Mouse (Mus musculus): ENCODE results near the gene Crygc. TPM values are rescaled to one million over a fixed set of nuclear protein-coding genes. Genes with fewer than 3 reads are reported as not detected.

Crygc gene
- polyA plus RNA-seq, 1 experiment, result not detected

GRCm38 (mm10) chr1:65109756-65110435 lies 36.4 kb upstream of the Crygc start:
- H3K4me3 ChIP-seq (ENCODE audit: insufficient read depth, low read depth, low read length), result no peak overlapping the region
- 90% methylated on average over 25 of the region's 25 CpGs for WGBS
- TF ChIP-seq CTCF (IDR thresholded peaks at IDR 0.05; ENCODE audit: insufficient read depth, low read depth, low read length), result no peak
- TF ChIP-seq POLR2A (IDR thresholded peaks at IDR 0.05; ENCODE audit: insufficient read depth, low read depth, low read length), result no peak

GRCm38 (mm10) chr1:65109196-65109595 lies 35.7 kb upstream of the Crygc start:
- WGBS, result 91% methylated on average over 8 of the region's 8 CpGs
- TF ChIP-seq POLR2A (IDR thresholded peaks at IDR 0.05; ENCODE audit: insufficient read depth, low read depth, low read length), result no peak
- TF ChIP-seq CTCF (IDR thresholded peaks at IDR 0.05; ENCODE audit: insufficient read depth, low read depth, low read length), result no peak
- peaks cover 7% of the 10 kb centered on the region for H3K4me1 ChIP-seq (ENCODE audit: control insufficient read depth, insufficient read depth, low read length)

More at GRCm38 (mm10) chr1:65109756-65110435, 36.4 kb upstream of the Crygc start:
- Histone ChIP-seq H3K27ac (ENCODE audit: insufficient read depth, low read depth, low read length) (no peak overlapping the region), H3K4me1 (ENCODE audit: control insufficient read depth, insufficient read depth, low read length) (peaks cover 7% of the 10 kb centered on the region)

GRCm38 (mm10) chr1:65107654-65108279 lies 34.3 kb upstream of the Crygc start:
- TF ChIP-seq CTCF (IDR thresholded peaks at IDR 0.05; ENCODE audit: insufficient read depth, low read depth, low read length), result no peak
- TF ChIP-seq POLR2A (IDR thresholded peaks at IDR 0.05; ENCODE audit: insufficient read depth, low read depth, low read length), result no peak
- Histone ChIP-seq H3K4me1 (ENCODE audit: control insufficient read depth, insufficient read depth, low read length) (peaks cover 4% of the 10 kb centered on the region), H3K4me3 (ENCODE audit: insufficient read depth, low read depth, low read length) (no peak overlapping the region), H3K27ac (ENCODE audit: insufficient read depth, low read depth, low read length) (no peak overlapping the region)
- WGBS, result 89% methylated on average over 10 of the region's 10 CpGs

More at GRCm38 (mm10) chr1:65109196-65109595, 35.7 kb upstream of the Crygc start:
- Histone ChIP-seq H3K27ac (ENCODE audit: insufficient read depth, low read depth, low read length) (no peak overlapping the region), H3K4me3 (ENCODE audit: insufficient read depth, low read depth, low read length) (no peak overlapping the region)

- H3K4me1 ChIP-seq (ENCODE audit: control insufficient read depth, insufficient read depth, low read length), result no peaks in the 10 kb centered on the region
- TF ChIP-seq POLR2A (IDR thresholded peaks at IDR 0.05; ENCODE audit: insufficient read depth, low read depth, low read length) (no peak), CTCF (IDR thresholded peaks at IDR 0.05; ENCODE audit: insufficient read depth, low read depth, low read length) (no peak)
- no peak within 1 kb of the TSS for H3K4me3 ChIP-seq (ENCODE audit: insufficient read depth, low read depth, low read length)
- no peak within 1 kb of the TSS for H3K27ac ChIP-seq (ENCODE audit: insufficient read depth, low read depth, low read length)
- 93% methylated on average over 11 of the region's 11 CpGs for WGBS
Observed at GRCm38 (mm10) chr1:65103273-65103672, 29.8 kb upstream of the Crygc start, which contains the start of gene Cryga. TSS of gene Cryga (minus strand) at chr1:65103373.

GRCm38 (mm10) chr1:65096953-65097352 lies 23.5 kb upstream of the Crygc start:
- TF ChIP-seq CTCF (IDR thresholded peaks at IDR 0.05; ENCODE audit: insufficient read depth, low read depth, low read length) (no peak), POLR2A (IDR thresholded peaks at IDR 0.05; ENCODE audit: insufficient read depth, low read depth, low read length) (no peak)
- H3K27ac ChIP-seq (ENCODE audit: insufficient read depth, low read depth, low read length), result no peak overlapping the region
- no peak overlapping the region for H3K4me3 ChIP-seq (ENCODE audit: insufficient read depth, low read depth, low read length)
- H3K4me1 ChIP-seq (ENCODE audit: control insufficient read depth, insufficient read depth, low read length), result no peaks in the 10 kb centered on the region
- 87% methylated on average over 3 of the region's 3 CpGs for WGBS

GRCm38 (mm10) chr1:65091566-65091965 lies 18.1 kb upstream of the Crygc start:
- Histone ChIP-seq H3K4me3 (ENCODE audit: insufficient read depth, low read depth, low read length) (no peak overlapping the region), H3K27ac (ENCODE audit: insufficient read depth, low read depth, low read length) (no peak overlapping the region), H3K4me1 (ENCODE audit: control insufficient read depth, insufficient read depth, low read length) (no peaks in the 10 kb centered on the region)
- WGBS, result 74% methylated on average over 3 of the region's 3 CpGs
- TF ChIP-seq POLR2A (IDR thresholded peaks at IDR 0.05; ENCODE audit: insufficient read depth, low read depth, low read length), result no peak
- TF ChIP-seq CTCF (IDR thresholded peaks at IDR 0.05; ENCODE audit: insufficient read depth, low read depth, low read length), result no peak

GRCm38 (mm10) chr1:65090370-65090769 lies 16.9 kb upstream of the Crygc start:
- TF ChIP-seq POLR2A (IDR thresholded peaks at IDR 0.05; ENCODE audit: insufficient read depth, low read depth, low read length), result no peak
- TF ChIP-seq CTCF (IDR thresholded peaks at IDR 0.05; ENCODE audit: insufficient read depth, low read depth, low read length), result no peak
- WGBS, result 84% methylated on average over 2 of the region's 2 CpGs
- no peaks in the 10 kb centered on the region for H3K4me1 ChIP-seq (ENCODE audit: control insufficient read depth, insufficient read depth, low read length)
- H3K4me3 ChIP-seq (ENCODE audit: insufficient read depth, low read depth, low read length), result no peak overlapping the region
- no peak overlapping the region for H3K27ac ChIP-seq (ENCODE audit: insufficient read depth, low read depth, low read length)

- H3K4me3 ChIP-seq (ENCODE audit: insufficient read depth, low read depth, low read length), result no peak overlapping the region
- no peaks in the 10 kb centered on the region for H3K4me1 ChIP-seq (ENCODE audit: control insufficient read depth, insufficient read depth, low read length)
- TF ChIP-seq CTCF (IDR thresholded peaks at IDR 0.05; ENCODE audit: insufficient read depth, low read depth, low read length), result no peak
- no peak for TF ChIP-seq POLR2A (IDR thresholded peaks at IDR 0.05; ENCODE audit: insufficient read depth, low read depth, low read length)
- no peak overlapping the region for H3K27ac ChIP-seq (ENCODE audit: insufficient read depth, low read depth, low read length)
- 84% methylated on average over 6 of the region's 6 CpGs for WGBS
Observed at GRCm38 (mm10) chr1:65088567-65089356, 15.3 kb upstream of the Crygc start.

GRCm38 (mm10) chr1:65082188-65082587 lies 8.7 kb upstream of the Crygc start, which contains the start of gene Crygb:
TSS of gene Crygb (minus strand) at chr1:65082288.
- no peak for TF ChIP-seq POLR2A (IDR thresholded peaks at IDR 0.05; ENCODE audit: insufficient read depth, low read depth, low read length)
- no peak for TF ChIP-seq CTCF (IDR thresholded peaks at IDR 0.05; ENCODE audit: insufficient read depth, low read depth, low read length)

More at GRCm38 (mm10) chr1:65082188-65082587, 8.7 kb upstream of the Crygc start, which contains the start of gene Crygb:
- Histone ChIP-seq H3K4me1 (ENCODE audit: control insufficient read depth, insufficient read depth, low read length) (no peaks in the 10 kb centered on the region), H3K4me3 (ENCODE audit: insufficient read depth, low read depth, low read length) (no peak within 1 kb of the TSS), H3K27ac (ENCODE audit: insufficient read depth, low read depth, low read length) (no peak within 1 kb of the TSS)
- WGBS, result 48% methylated on average over 7 of the region's 7 CpGs
